Mouse (Mus musculus) MEL (cell line): ENCODE measurements around the gene Per2. TPM values are rescaled to one million over a fixed set of nuclear protein-coding genes. Genes with fewer than 3 reads are reported as not detected.

Source experiments
- DNase-seq: peaks from one replicate; pipeline ENCODE4 v3.0.0; 2011; ENCODE audit warnings: low read depth, low spot score
- H3K27ac ChIP-seq: 2 replicates; pipeline ENCODE4 v1.5.1; 2012; ENCODE audit warnings: low read depth, mild to moderate bottlenecking, control low read depth, low read length, moderate library complexity; ENCODE audit not compliant: control insufficient read depth
- H3K27me3 ChIP-seq, 2 experiments: fragments of 150-350 bp in 1 of 2; sonication (generic) in 1 of 2; 2 replicates each; pipeline ENCODE4 v1.6.1; 2012; ENCODE audit warnings: low read length in 2 of 2, mild to moderate bottlenecking in 2 of 2, improper control_type of control experiment in 1 of 2, moderate library complexity in 1 of 2; ENCODE audit not compliant: insufficient read depth in 2 of 2, control insufficient read depth in 1 of 2
- H3K36me3 ChIP-seq, 2 experiments: 2 replicates each; pipeline ENCODE4 v1.6.1; 2012 to 2014; ENCODE audit warnings: low read length in 2 of 2, improper control_type of control experiment in 1 of 2, inconsistent platforms in 1 of 2, mild to moderate bottlenecking in 1 of 2; ENCODE audit not compliant: insufficient read depth in 2 of 2, control insufficient read depth in 1 of 2
- H3K4me1 ChIP-seq, 2 experiments: fragments of 150-350 bp in 1 of 2; sonication (generic) in 1 of 2; 2 replicates each; pipeline ENCODE4 v1.6.1; 2012; ENCODE audit warnings: low read length in 2 of 2, improper control_type of control experiment in 1 of 2, mild to moderate bottlenecking in 1 of 2; ENCODE audit not compliant: insufficient read depth in 2 of 2, control insufficient read depth in 1 of 2
- H3K4me3 ChIP-seq, 2 experiments: fragments of 150-350 bp in 1 of 2; sonication (generic) in 1 of 2; 2 replicates each; pipeline ENCODE4 v1.5.1; 2012; ENCODE audit warnings: low read depth in 2 of 2, low read length in 2 of 2, mild to moderate bottlenecking in 2 of 2, moderate library complexity in 2 of 2, control low read depth in 1 of 2, improper control_type of control experiment in 1 of 2; ENCODE audit not compliant: control insufficient read depth in 1 of 2, insufficient read depth in 1 of 2
- H3K79me2 ChIP-seq: 2 replicates; pipeline ENCODE4 v1.6.1; 2012; ENCODE audit warnings: mild to moderate bottlenecking, low read length, moderate library complexity; ENCODE audit not compliant: control insufficient read depth, poor library complexity, insufficient read depth
- H3K9ac ChIP-seq: 2 replicates; pipeline ENCODE4 v1.6.1; 2012; ENCODE audit warnings: low read depth, mild to moderate bottlenecking, control low read depth, low read length, moderate library complexity; ENCODE audit not compliant: control insufficient read depth, poor library complexity, severe bottlenecking
- H3K9me3 ChIP-seq: fragments of 150-350 bp; sonication (generic); replicated peaks from 2 replicates; pipeline ENCODE4 v1.6.1; 2012; ENCODE audit warnings: mild to moderate bottlenecking, low read length, improper control_type of control experiment, moderate library complexity; ENCODE audit not compliant: insufficient read depth
- CTCF ChIP-seq, 3 experiments: IDR thresholded peaks in 2 of 3; conservative IDR thresholded peaks in 1 of 3; 2 replicates each; pipeline ENCODE4 v1.5.1; 2011 to 2012; ENCODE audit warnings: low read length in 3 of 3, low read depth in 2 of 3, mild to moderate bottlenecking in 2 of 3, improper control_type of control experiment in 1 of 3, inconsistent platforms in 1 of 3, mixed read lengths in 1 of 3, moderate library complexity in 1 of 3; ENCODE audit not compliant: control insufficient read depth in 1 of 3, insufficient read depth in 1 of 3, poor library complexity in 1 of 3, severe bottlenecking in 1 of 3
- E2F4 ChIP-seq: IDR thresholded peaks from 2 replicates; pipeline ENCODE4 v1.6.1; 2011; ENCODE audit warnings: low read depth, low read length, improper control_type of control experiment, borderline replicate concordance
- EP300 ChIP-seq, 2 experiments: IDR thresholded peaks; 2 replicates each; pipeline ENCODE4 v1.6.1; 2011; ENCODE audit warnings: improper control_type of control experiment in 2 of 2, low read length in 2 of 2, low read depth in 1 of 2, mild to moderate bottlenecking in 1 of 2
- ETS1 ChIP-seq: IDR thresholded peaks from 2 replicates; pipeline ENCODE4 v1.6.1; 2012; ENCODE audit warnings: low read depth, mild to moderate bottlenecking, inconsistent platforms, low read length, improper control_type of control experiment, moderate library complexity
- GATA1 ChIP-seq: IDR thresholded peaks from 2 replicates; pipeline ENCODE4 v1.6.1; 2011; ENCODE audit warnings: low read depth, low read length, improper control_type of control experiment
- HCFC1 ChIP-seq: IDR thresholded peaks from 2 replicates; pipeline ENCODE4 v1.6.1; 2012; ENCODE audit warnings: low read depth, mild to moderate bottlenecking, inconsistent platforms, low read length, improper control_type of control experiment, moderate library complexity
- MAX ChIP-seq: IDR thresholded peaks from 2 replicates; pipeline ENCODE4 v1.6.1; 2011; ENCODE audit warnings: low read length, improper control_type of control experiment
- MAZ ChIP-seq: IDR thresholded peaks from 2 replicates; pipeline ENCODE4 v1.6.1; 2012; ENCODE audit warnings: low read depth, mild to moderate bottlenecking, inconsistent platforms, low read length, improper control_type of control experiment
- MEF2A ChIP-seq: IDR thresholded peaks from 2 replicates; pipeline ENCODE4 v1.6.1; 2014; ENCODE audit warnings: low read depth, mild to moderate bottlenecking, inconsistent platforms, low read length, improper control_type of control experiment; ENCODE audit not compliant: poor library complexity, insufficient replicate concordance, severe bottlenecking; ENCODE audit errors: extremely low read depth
- NRF1 ChIP-seq: IDR thresholded peaks from 2 replicates; pipeline ENCODE4 v1.6.1; 2014; ENCODE audit warnings: low read depth, mild to moderate bottlenecking, inconsistent platforms, low read length, improper control_type of control experiment, moderate library complexity; ENCODE audit not compliant: poor library complexity, insufficient read depth, severe bottlenecking
- POLR2AphosphoS2 ChIP-seq: IDR thresholded peaks from 2 replicates; pipeline ENCODE4 v1.6.1; 2011; ENCODE audit warnings: low read length, improper control_type of control experiment
- RAD21 ChIP-seq: IDR thresholded peaks from 2 replicates; pipeline ENCODE4 v1.6.1; 2011; ENCODE audit warnings: mild to moderate bottlenecking, low read depth, low read length, improper control_type of control experiment
- SIN3A ChIP-seq: IDR thresholded peaks from 2 replicates; pipeline ENCODE4 v1.6.1; 2012; ENCODE audit warnings: low read length, improper control_type of control experiment, inconsistent platforms
- SMC3 ChIP-seq: IDR thresholded peaks from 2 replicates; pipeline ENCODE4 v1.6.1; 2011; ENCODE audit warnings: low read depth, low read length, improper control_type of control experiment
- TAL1 ChIP-seq: IDR thresholded peaks from 2 replicates; pipeline ENCODE4 v1.6.1; 2012; ENCODE audit warnings: mild to moderate bottlenecking, inconsistent platforms, low read length, moderate library complexity, mixed read lengths
- TBP ChIP-seq: IDR thresholded peaks from 2 replicates; pipeline ENCODE4 v1.8.0; 2011; ENCODE audit warnings: low read depth, low read length, improper control_type of control experiment
- ZC3H11A ChIP-seq: IDR thresholded peaks from 2 replicates; pipeline ENCODE4 v1.6.1; 2012; ENCODE audit warnings: low read depth, mild to moderate bottlenecking, inconsistent platforms, low read length, improper control_type of control experiment
- ZKSCAN1 ChIP-seq: IDR thresholded peaks from 2 replicates; pipeline ENCODE4 v1.6.1; 2012; ENCODE audit warnings: low read depth, mild to moderate bottlenecking, inconsistent platforms, low read length, improper control_type of control experiment, moderate library complexity
- ZMIZ1 ChIP-seq: IDR thresholded peaks from 2 replicates; pipeline ENCODE4 v1.6.1; 2012; ENCODE audit warnings: low read depth, mild to moderate bottlenecking, inconsistent platforms, low read length, improper control_type of control experiment, moderate library complexity
- polyA plus RNA-seq, 2 experiments: library from polyadenylated mRNA; stranded (reverse) in 1 of 2; unstranded in 1 of 2; fragments of >175 nt in 1 of 2; fragments of >200 nt in 1 of 2; gene quantifications; 2 replicates each; pipeline versions ENCODE4 v1.2.1 to v1.2.4; 2012; ENCODE audit warnings: low replicate concordance in 2 of 2, low read depth in 1 of 2; ENCODE audit not compliant: insufficient read length in 2 of 2, insufficient read depth in 1 of 2, missing spikeins in 1 of 2
- total RNA-seq: library from RNA; depleted of rRNA; stranded (reverse); fragments of 300-350 nt; gene quantifications from 2 replicates; pipeline ENCODE4 v1.2.3, GENCODE M21; 2012

Per2 gene
- total and polyA plus RNA-seq, 3 experiments, result 4.3 to 8.3 TPM; not detected in 1

DNA sequence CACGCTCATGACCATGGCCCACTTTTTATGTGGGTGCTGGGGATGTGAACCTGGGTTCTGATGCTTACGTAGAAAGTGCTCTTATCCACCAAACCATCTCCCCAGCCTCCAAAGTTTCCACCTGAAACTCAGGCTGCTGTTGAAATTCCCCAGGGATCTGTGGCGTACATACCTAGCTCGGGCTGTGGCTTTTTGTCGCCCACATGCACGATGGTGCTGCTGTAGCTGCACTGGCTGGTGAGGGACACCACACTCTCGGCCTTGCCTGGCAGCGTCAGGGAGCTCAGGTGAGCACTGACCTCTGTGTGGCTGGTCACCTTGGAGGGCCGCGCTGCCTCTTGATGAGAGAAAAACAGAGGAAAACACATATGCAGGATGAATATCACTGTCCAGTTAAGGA lies 29.9 kb downstream of the Per2 start:
- no peak overlapping the region for H3K4me3 ChIP-seq
- no peaks in the 10 kb centered on the region for H3K79me2 ChIP-seq
- H3K36me3 ChIP-seq, result no peaks in the 10 kb centered on the region; a peak in 1 of 4 replicates
- H3K27me3 ChIP-seq, result no peaks in the 10 kb centered on the region
- no peak for DNase-seq
- H3K9ac ChIP-seq, result no peak overlapping the region
- no peak for TF ChIP-seq TAL1
- no peak for TF ChIP-seq SIN3A
- no peak for TF ChIP-seq TBP
- no peak for TF ChIP-seq NRF1
- TF ChIP-seq SMC3, result no peak
- TF ChIP-seq ZMIZ1, result no peak
- no peak for TF ChIP-seq CTCF (IDR thresholded peaks at IDR 0.05 in 2 of 3, conservative IDR thresholded peaks at IDR 0.05 in 1 of 3; ENCODE audit: control insufficient read depth in 1 of 3, insufficient read depth in 1 of 3, low read depth in 2 of 3, low read length in 3 of 3, poor library complexity in 1 of 3, severe bottlenecking in 1 of 3)
- TF ChIP-seq ZKSCAN1, result no peak
- no peak for TF ChIP-seq POLR2AphosphoS2
- no peak for TF ChIP-seq MEF2A
- no peak for TF ChIP-seq ETS1
- no peak for TF ChIP-seq MAZ
- TF ChIP-seq GATA1, result no peak
- no peak for TF ChIP-seq EP300 (IDR thresholded peaks at IDR 0.05; ENCODE audit: low read depth in 1 of 2, low read length in 2 of 2)
- TF ChIP-seq HCFC1, result no peak
- no peak for TF ChIP-seq MAX
- no peak for TF ChIP-seq RAD21
- TF ChIP-seq E2F4, result no peak
- no peak overlapping the region for H3K27ac ChIP-seq
- H3K9me3 ChIP-seq, result no peaks in the 10 kb centered on the region
- no peaks in the 10 kb centered on the region for H3K4me1 ChIP-seq

DNA sequence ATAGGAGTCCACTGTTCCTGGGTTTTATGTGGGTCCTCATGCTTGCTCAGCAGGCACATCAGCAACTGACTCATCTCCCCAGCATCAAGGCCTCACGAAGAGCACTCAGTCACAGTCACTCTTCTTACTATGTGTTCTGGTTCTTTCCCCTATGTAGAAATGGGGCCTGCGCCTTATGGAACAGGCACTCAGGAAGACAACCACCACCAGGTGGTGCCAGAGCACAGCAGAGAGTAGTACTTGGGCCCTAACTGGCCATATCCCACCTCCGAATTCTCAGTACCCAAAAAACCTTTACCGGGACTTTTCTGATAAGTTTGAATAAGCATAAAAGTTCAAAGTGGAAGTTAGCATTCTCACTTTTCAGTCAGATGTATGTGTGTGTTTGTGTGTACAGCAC lies 30.5 kb downstream of the Per2 start:
- TF ChIP-seq RAD21 (peak; percentile 88), ZC3H11A (peak; percentile 68), SMC3 (peak; percentile 87), CTCF (IDR thresholded peaks at IDR 0.05 in 2 of 3, conservative IDR thresholded peaks at IDR 0.05 in 1 of 3; ENCODE audit: control insufficient read depth in 1 of 3, insufficient read depth in 1 of 3, low read depth in 2 of 3, low read length in 3 of 3, poor library complexity in 1 of 3, severe bottlenecking in 1 of 3) (peak; percentile 74 to 87 (median 86)), MEF2A (no peak)
- TF ChIP-seq, all 39 proteins: peak for 4
- H3K4me1 ChIP-seq, result no peaks in the 10 kb centered on the region
- no peaks in the 10 kb centered on the region for H3K27me3 ChIP-seq
- no peak overlapping the region for H3K4me3 ChIP-seq
- no peaks in the 10 kb centered on the region for H3K9me3 ChIP-seq
- peak; percentile 75 for DNase-seq
- no peaks in the 10 kb centered on the region; a peak in 1 of 4 replicates for H3K36me3 ChIP-seq
- H3K27ac ChIP-seq, result no peak overlapping the region
- H3K9ac ChIP-seq, result no peak overlapping the region
- H3K79me2 ChIP-seq, result no peaks in the 10 kb centered on the region
